Mouse (Mus musculus): Measurements from ENCODE around the gene Bsn. TPM values are rescaled to one million over a fixed set of nuclear protein-coding genes. Genes with fewer than 3 reads are reported as not detected.

Bsn gene
- polyA plus RNA-seq, 1 experiment = 3.0 TPM

DNA sequence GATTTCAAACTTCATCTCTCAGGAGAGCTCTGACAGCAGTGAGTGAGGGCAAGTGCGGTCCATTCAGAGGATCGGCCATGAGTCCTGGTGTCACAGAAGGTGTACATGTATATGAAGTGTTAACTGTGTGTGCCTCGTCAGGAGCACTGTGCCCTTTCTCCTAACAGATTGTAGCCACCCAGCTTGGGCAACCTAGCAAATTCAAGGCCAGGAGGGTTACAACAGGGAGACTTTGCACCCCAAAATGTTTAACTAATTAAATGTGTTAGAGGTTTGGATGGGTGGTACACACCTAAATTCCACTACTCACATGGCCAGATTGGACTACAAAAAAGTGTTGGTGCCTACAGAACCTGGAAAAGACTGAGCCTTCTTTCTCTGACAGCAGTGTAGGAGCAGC is 31.4 kb upstream of the Bsn start:
- no peak for TF ChIP-seq POLR2A (IDR thresholded peaks at IDR 0.05; ENCODE audit: borderline replicate concordance, low read depth, low read length)
- TF ChIP-seq CTCF (IDR thresholded peaks at IDR 0.05; ENCODE audit: low read depth, low read length) = no peak
- peaks cover 35% of the 10 kb centered on the region for H3K4me1 ChIP-seq (ENCODE audit: control insufficient read depth, insufficient read depth, low read length)
- no peak overlapping the region for H3K4me3 ChIP-seq (ENCODE audit: insufficient read depth, low read length)
- no peak overlapping the region for H3K27ac ChIP-seq (ENCODE audit: insufficient read depth, low read depth, low read length)

DNA sequence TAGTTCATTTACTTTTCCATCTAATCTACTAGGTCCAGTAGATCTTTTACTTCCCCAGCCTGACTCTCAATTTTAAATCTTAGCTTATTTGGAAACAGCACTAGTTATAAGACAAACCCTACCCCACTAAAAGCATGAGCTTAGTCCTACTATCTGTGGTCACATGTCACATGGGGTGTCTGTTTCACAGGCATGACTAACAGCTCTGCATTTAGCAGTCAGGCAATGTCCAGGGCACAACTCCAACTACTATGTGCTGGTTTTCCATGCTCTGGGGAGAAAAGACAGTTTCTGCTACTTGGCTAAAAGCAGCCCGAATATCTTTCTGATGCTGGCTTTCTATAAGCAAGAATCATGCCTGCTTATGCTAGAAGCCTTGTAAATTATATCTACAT is 30.2 kb upstream of the Bsn start:
- no peak overlapping the region for H3K4me3 ChIP-seq (ENCODE audit: insufficient read depth, low read length)
- peak overlapping the region; percentile 92 for H3K27ac ChIP-seq (ENCODE audit: insufficient read depth, low read depth, low read length)
- peaks cover 35% of the 10 kb centered on the region for H3K4me1 ChIP-seq (ENCODE audit: control insufficient read depth, insufficient read depth, low read length)
- TF ChIP-seq POLR2A (IDR thresholded peaks at IDR 0.05; ENCODE audit: borderline replicate concordance, low read depth, low read length) = no peak

DNA sequence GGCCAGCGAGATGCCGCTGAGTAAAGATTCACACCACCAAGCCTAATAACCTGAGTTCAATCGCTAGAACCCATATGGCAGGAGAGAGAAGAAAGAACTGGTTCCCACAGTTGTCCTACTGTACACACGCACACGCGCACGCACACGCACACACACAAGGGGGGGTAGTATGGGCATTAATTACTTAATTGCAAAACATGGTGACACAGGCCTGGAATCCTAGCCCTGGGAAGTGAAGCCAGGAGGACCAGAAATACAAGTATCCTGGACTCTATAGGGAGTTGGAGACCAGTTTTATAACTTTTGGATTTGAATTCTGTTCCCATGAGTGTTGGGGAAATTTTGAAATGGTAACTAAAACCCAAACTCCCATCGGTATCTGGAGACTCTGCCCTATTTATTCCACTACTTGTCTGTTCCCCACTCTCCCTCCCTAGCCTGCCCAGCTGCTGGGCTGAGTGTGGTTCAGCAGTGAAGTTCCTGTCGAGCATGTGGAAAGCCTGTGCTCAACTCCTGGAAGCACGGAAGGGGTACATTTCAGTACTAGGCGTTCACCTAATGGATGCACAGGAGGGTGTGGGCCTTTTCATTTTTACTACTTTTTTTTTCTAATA is 29.7 kb upstream of the Bsn start:
- TF ChIP-seq POLR2A (IDR thresholded peaks at IDR 0.05; ENCODE audit: borderline replicate concordance, low read depth, low read length) (no peak), CTCF (IDR thresholded peaks at IDR 0.05; ENCODE audit: low read depth, low read length) (no peak)

DNA sequence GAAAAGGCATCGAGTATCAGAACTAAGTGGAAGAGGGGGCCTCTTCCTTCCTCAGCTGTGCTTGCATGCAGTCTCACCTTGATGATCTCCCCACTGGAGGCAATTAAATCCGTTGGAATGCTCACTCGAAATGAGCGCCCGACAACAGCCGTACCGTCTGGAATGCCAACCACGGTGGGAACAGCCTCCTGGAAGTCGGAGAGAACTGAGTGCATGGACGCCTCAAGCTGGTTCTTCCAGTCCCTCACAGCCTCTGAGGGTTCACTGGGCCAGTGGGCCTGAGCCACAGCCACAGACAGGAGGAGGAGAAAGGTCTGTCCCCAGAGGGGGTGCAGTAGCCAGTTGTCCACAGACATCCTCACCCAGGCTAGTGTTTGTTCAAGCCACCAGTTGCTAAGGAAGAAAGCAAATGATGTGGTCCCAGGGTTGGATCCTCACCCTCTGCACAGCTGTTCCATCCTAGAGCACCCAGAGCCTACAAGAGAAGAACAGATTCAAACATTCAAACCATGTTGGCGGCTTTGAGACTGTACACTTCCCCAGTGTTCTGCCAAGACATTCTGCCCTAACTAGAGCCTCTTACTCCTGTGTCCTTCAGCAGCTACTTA is 27.9 kb upstream of the Bsn start:
- H3K27ac ChIP-seq (ENCODE audit: insufficient read depth, low read depth, low read length) = no peak overlapping the region
- H3K4me1 ChIP-seq (ENCODE audit: control insufficient read depth, insufficient read depth, low read length) = peaks cover 35% of the 10 kb centered on the region
- H3K4me3 ChIP-seq (ENCODE audit: insufficient read depth, low read length) = no peak overlapping the region
- no peak for TF ChIP-seq CTCF (IDR thresholded peaks at IDR 0.05; ENCODE audit: low read depth, low read length)
- TF ChIP-seq POLR2A (IDR thresholded peaks at IDR 0.05; ENCODE audit: borderline replicate concordance, low read depth, low read length) = no peak

More for the DNA sequence above, 29.7 kb upstream of the Bsn start:
- Histone ChIP-seq H3K4me3 (ENCODE audit: insufficient read depth, low read length) (peak overlapping the region; percentile 12; the same call in 1 of the 2 replicates), H3K27ac (ENCODE audit: insufficient read depth, low read depth, low read length) (peak overlapping the region; percentile 92), H3K4me1 (ENCODE audit: control insufficient read depth, insufficient read depth, low read length) (peaks cover 35% of the 10 kb centered on the region)

DNA sequence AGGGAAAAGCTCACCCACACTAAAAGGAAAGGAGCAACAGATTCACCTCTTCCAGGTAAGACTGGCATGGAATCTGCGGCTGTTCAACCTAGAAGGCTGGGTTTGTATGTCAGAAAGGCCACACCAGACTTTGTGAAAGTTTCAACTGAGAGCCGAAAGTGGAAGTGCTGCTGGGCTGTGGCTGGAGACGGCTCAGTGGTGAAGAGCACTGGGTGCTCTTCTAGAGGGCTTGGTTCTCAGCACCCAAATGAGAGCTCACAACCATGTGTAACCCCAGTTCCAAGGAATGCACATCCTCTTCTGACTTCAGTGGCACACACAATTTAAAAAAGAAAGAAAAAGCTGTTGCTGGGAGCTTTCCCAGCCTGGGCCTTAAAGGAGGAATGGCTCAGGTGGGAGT is 27.2 kb upstream of the Bsn start:
- no peak overlapping the region for H3K4me3 ChIP-seq (ENCODE audit: insufficient read depth, low read length)
- H3K4me1 ChIP-seq (ENCODE audit: control insufficient read depth, insufficient read depth, low read length) = peaks cover 35% of the 10 kb centered on the region
- H3K27ac ChIP-seq (ENCODE audit: insufficient read depth, low read depth, low read length) = no peak overlapping the region
- no peak for TF ChIP-seq CTCF (IDR thresholded peaks at IDR 0.05; ENCODE audit: low read depth, low read length)
- no peak for TF ChIP-seq POLR2A (IDR thresholded peaks at IDR 0.05; ENCODE audit: borderline replicate concordance, low read depth, low read length)

DNA sequence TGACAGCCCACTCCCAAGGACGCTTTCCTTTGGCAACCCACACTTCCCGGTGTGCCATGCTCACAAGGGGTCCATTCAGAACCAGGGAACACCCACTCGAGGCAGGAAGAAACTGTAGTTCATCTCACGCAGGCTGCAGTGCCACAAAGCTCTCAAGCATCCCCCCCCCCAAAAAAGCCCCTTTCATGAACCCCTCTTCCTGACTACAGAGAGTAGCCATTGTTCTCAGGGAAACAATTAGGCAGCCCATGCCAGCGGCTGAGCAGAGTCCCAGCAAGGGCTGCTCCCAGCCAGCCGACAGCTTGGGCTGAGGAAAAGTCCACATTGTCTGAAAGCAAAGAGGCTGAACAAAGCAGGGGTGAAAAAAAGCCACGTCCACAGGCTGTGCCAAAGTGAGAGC is 22.9 kb upstream of the Bsn start:
- Histone ChIP-seq H3K4me3 (ENCODE audit: insufficient read depth, low read length) (no peak overlapping the region), H3K4me1 (ENCODE audit: control insufficient read depth, insufficient read depth, low read length) (peaks cover 5% of the 10 kb centered on the region), H3K27ac (ENCODE audit: insufficient read depth, low read depth, low read length) (no peak overlapping the region)
- no peak for TF ChIP-seq CTCF (IDR thresholded peaks at IDR 0.05; ENCODE audit: low read depth, low read length)
- TF ChIP-seq POLR2A (IDR thresholded peaks at IDR 0.05; ENCODE audit: borderline replicate concordance, low read depth, low read length) = no peak

DNA sequence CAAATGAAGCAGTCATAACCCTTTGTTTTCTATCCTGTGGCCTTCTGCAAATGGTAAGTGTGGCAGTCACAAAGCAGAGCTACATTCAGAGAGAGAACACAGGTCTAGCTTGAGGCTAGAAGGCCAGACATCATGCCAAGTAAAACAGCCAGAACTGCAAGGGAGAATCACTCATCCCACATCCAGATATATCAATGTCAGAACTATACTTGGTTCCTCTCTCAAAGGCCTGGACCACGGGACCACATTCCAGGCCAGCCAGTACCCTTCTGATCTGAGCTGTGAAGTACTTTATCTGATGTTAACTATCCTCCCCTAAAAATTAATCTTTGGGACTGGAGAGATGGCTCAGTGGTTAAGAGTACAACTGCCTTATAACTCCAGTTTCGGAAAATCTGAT is 22.2 kb upstream of the Bsn start:
- no peak for TF ChIP-seq POLR2A (IDR thresholded peaks at IDR 0.05; ENCODE audit: borderline replicate concordance, low read depth, low read length)
- no peak for TF ChIP-seq CTCF (IDR thresholded peaks at IDR 0.05; ENCODE audit: low read depth, low read length)
- no peak overlapping the region for H3K4me3 ChIP-seq (ENCODE audit: insufficient read depth, low read length)
- no peaks in the 10 kb centered on the region for H3K4me1 ChIP-seq (ENCODE audit: control insufficient read depth, insufficient read depth, low read length)
- H3K27ac ChIP-seq (ENCODE audit: insufficient read depth, low read depth, low read length) = no peak overlapping the region

DNA sequence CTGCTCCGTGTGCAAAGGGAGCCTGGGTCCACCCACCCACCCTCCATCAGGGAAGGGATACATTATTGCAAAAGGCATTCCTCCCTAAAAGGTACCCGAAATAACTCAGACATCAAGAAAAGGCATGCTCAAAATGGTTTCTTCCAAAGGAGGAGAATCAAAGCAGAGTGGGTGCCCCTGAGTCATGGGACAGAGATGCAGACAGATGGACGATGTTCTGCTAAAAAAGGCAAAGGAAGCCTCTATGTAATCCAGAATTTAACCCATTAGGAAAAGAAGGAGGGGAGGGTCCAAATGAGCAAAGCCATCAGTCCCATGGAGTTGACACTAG is 15.4 kb upstream of the Bsn start:
- peaks cover 4% of the 10 kb centered on the region; the same call in 1 of the 2 replicates for H3K4me1 ChIP-seq (ENCODE audit: control insufficient read depth, insufficient read depth, low read length)
- TF ChIP-seq CTCF (IDR thresholded peaks at IDR 0.05; ENCODE audit: low read depth, low read length) (no peak), POLR2A (IDR thresholded peaks at IDR 0.05; ENCODE audit: borderline replicate concordance, low read depth, low read length) (no peak)

DNA sequence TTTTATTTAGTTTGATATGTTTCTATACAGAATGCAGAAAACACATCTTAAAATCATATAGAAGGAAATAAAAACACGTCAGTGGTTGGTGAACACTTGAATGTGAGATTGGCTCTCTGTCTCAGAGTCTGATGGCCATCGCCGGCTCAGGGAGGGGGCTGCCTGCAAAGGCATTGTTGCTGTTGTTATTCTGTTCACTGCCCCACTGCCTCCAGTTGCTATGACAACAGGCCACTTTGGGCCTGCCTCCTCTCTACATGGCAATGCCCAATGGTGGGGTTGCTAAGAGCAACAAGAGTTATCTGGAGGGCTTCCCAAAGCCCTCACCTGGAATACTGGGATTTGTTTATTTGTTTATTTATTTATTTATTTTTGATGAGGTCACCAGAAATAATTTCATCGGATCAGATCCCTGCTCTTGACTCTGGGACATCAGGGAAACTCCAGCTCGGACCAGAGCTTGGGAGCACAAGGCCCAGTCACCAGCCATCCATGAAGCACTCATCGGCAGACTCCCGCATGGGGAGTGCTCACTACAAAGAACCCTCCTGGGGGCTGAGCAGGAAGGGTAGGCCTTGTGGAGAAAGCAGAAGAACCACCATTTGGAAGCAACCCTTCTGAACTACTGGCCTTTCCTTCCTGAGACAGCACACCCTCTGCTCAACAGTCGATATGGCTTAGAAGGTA is 14.8 kb upstream of the Bsn start:
- Histone ChIP-seq H3K4me1 (ENCODE audit: control insufficient read depth, insufficient read depth, low read length) (peaks cover 6% of the 10 kb centered on the region; the same call in 1 of the 2 replicates), H3K27ac (ENCODE audit: insufficient read depth, low read depth, low read length) (no peak overlapping the region)
- TF ChIP-seq CTCF (IDR thresholded peaks at IDR 0.05; ENCODE audit: low read depth, low read length) = no peak
- no peak for TF ChIP-seq POLR2A (IDR thresholded peaks at IDR 0.05; ENCODE audit: borderline replicate concordance, low read depth, low read length)

More for the DNA sequence above, 15.4 kb upstream of the Bsn start:
- H3K27ac ChIP-seq (ENCODE audit: insufficient read depth, low read depth, low read length) = no peak overlapping the region
- no peak overlapping the region for H3K4me3 ChIP-seq (ENCODE audit: insufficient read depth, low read length)

DNA sequence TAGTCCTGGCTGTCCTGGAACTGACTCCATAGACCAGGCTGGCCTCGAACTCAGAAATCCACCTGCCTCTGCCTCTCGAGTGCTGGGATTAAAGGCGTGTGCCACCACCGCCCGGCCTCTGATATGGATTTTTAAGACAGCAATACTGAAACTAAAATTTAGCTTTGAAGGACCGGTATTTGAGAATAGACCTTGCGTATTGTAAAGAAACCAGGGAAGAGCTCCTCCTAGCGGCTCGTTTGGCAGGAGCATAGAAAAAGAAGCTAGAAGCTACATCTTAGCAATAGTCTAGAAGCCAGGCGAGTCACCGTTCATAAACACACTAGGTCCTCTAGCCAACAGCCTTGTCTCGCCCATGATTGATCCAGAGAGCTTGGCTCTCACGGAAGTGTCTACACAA is 12.8 kb upstream of the Bsn start:
- no peak overlapping the region for H3K27ac ChIP-seq (ENCODE audit: insufficient read depth, low read depth, low read length)
- TF ChIP-seq POLR2A (IDR thresholded peaks at IDR 0.05; ENCODE audit: borderline replicate concordance, low read depth, low read length) (no peak), CTCF (IDR thresholded peaks at IDR 0.05; ENCODE audit: low read depth, low read length) (peak; percentile 35; the same call in 1 of the 2 replicates)
- peak overlapping the region; percentile 16; the same call in 1 of the 2 replicates for H3K4me3 ChIP-seq (ENCODE audit: insufficient read depth, low read length)
- H3K4me1 ChIP-seq (ENCODE audit: control insufficient read depth, insufficient read depth, low read length) = peaks cover 6% of the 10 kb centered on the region; the same call in 1 of the 2 replicates

More for the DNA sequence above, 14.8 kb upstream of the Bsn start:
- H3K4me3 ChIP-seq (ENCODE audit: insufficient read depth, low read length) = no peak overlapping the region
